Mouse (Mus musculus): ENCODE data around the gene Pip4k2b.
"Not testable (repeated sequence)": the region's sequence is repeated elsewhere in the genome, so short reads cannot be mapped to it uniquely, and the experiment has no call there.

The Pip4k2b gene

DNA sequence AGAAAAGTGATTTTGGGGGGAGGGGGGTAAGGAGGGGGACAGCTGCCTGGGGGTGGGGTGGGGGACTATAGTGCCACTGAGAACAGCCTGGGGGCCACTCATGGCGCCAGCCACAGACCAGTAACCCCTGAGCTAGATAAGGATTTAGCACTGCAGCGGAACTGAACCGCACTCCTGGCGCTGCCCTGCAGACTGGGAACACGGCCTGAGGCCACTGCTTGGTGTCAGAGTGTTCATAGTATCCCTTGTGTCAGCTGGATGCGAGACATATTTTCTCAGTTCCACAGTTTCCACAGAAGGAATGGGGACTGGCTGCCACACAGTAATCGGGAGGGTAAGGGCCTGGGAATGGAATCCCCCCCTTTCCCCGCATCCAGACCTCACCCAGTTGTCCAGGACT lies 28.5 kb downstream of the Pip4k2b start:
- DNase-seq (ENCODE audit: extremely low spot score, low read depth, low spot score), result no peak

- no peak for DNase-seq (ENCODE audit: extremely low spot score, low read depth, low spot score)
These were observed 29.4 kb downstream of the Pip4k2b start for GRCm38 (mm10) chr11:97714784-97715760.

DNA sequence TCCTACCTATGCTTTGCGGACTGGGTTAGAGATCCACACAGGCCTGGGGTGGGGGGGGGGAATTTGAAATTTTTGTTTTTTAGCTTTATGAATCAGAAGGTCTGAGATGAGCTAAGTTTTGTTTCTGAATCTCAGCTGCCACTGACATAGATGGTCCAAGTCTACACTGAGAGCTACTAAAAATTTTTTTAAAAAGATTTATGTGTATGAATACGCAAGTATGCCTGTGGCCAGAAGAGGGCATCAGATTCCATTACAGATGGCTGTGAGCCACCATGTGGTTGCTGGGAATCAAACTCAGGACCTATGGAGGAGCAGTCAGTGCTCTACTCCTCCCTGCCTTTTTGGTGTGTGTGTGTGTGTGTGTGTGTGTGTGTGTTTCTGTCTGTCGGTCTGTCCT lies 30.1 kb downstream of the Pip4k2b start:
- no peak for DNase-seq (ENCODE audit: extremely low spot score, low read depth, low spot score)

GRCm38 (mm10) chr11:97713896-97714295 lies 30.6 kb downstream of the Pip4k2b start:
- DNase-seq (ENCODE audit: extremely low spot score, low read depth, low spot score), result no peak

- no peak for DNase-seq (ENCODE audit: extremely low spot score, low read depth, low spot score)
These were observed 32.2 kb downstream of the Pip4k2b start for GRCm38 (mm10) chr11:97712286-97712685.

DNA sequence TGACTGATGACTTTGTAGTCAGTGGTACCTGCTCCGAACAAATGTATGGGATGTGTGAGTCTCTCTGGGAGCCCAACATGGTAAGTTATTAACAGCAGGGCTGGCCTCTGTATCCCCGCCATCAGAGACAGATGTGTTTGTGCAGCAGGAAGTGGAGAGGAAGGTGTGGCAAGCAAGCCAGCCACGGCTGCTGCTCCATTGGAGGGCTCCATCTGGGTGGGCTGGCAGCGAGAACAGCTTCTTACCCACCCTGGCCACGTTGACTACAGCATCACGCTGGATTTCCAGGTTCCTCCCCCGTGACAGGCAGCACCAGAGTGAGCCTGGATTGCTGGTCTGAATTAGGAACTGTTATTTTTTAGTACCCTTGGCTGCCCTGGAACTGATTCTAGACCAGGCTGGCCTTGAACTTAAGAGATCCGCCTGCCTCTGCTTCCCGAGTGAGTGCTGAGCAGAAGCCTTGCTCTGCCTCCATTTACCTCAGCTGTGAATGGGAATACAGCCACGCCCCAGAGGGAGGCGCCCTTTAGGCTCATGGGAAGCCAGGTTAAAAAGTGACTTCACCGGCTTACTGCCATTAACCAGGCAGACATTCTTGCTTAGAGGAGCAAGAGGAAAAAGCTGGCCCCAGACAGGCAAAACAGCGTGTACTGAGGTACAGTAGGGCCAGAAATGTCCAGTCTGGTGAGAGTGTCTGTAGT lies 33.2 kb downstream of the Pip4k2b start:
- no peak for DNase-seq (ENCODE audit: extremely low spot score, low read depth, low spot score)

GRCm38 (mm10) chr11:97710067-97710466 lies 34.4 kb downstream of the Pip4k2b start:
- not testable (repeated sequence) for DNase-seq (ENCODE audit: extremely low spot score, low read depth, low spot score)

DNA sequence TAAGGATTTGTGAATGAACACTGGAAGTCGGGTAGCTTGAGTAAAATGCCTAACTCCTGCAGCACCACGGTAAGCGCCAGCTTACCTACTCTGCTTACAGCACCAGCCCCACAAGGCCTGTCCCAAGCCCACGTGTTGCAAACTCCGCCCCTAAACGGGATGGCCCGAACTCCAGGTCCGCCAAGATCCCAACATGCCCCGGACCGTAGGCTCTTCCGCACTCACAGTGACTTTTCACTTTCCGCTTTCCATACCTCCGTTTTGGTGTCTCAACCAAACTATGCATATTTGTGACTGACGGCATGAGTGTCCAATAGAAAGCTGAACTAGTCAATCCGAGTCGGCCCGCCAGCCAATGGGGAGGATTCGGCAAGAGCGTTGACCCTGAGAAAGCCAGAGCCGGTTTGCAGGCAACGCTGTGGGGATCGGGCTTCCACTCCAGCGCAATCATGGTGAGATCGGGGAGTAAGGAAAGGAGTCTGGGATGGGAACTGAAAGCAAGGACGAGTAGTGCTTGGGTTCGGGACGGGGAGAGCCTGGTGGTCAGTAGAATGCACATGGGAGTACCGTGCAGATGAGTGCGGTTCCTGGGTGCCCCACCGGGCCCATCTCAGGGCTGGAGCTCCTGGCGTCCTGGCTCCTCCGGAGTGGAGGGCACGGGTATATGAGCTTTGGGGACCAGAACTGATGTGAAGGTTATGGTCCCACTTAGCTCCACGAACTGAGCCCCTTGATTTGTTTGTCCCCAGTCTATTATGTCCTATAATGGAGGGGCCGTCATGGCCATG lies 41.3 kb downstream of the Pip4k2b start, which contains the start of gene Psmb3:
Gene Psmb3, plus strand, starts transcription at position 361 of the 788 bp plus-strand sequence.
- peak; percentile 100 for DNase-seq (ENCODE audit: extremely low spot score, low read depth, low spot score)

DNA sequence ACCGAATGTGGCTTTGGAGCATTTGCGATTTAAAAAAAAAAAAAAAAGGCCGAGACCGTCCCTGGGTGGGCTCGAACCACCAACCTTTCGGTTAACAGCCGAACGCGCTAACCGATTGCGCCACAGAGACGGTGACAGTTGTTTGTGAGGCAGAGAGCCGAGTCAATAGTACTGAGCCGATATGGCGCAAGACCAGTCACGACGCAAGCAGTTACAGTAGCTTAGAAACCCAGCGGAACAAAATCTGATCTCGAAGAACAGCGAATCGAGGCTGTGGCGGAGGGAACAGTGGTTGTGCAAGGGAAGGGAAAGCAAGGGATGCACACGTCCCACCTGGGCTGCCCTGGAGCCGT lies 42.1 kb downstream of the Pip4k2b start:
- no peak for DNase-seq (ENCODE audit: extremely low spot score, low read depth, low spot score)

- DNase-seq (ENCODE audit: extremely low spot score, low read depth, low spot score), result no peak
These were observed 42.7 kb downstream of the Pip4k2b start for GRCm38 (mm10) chr11:97701581-97702392.

DNA sequence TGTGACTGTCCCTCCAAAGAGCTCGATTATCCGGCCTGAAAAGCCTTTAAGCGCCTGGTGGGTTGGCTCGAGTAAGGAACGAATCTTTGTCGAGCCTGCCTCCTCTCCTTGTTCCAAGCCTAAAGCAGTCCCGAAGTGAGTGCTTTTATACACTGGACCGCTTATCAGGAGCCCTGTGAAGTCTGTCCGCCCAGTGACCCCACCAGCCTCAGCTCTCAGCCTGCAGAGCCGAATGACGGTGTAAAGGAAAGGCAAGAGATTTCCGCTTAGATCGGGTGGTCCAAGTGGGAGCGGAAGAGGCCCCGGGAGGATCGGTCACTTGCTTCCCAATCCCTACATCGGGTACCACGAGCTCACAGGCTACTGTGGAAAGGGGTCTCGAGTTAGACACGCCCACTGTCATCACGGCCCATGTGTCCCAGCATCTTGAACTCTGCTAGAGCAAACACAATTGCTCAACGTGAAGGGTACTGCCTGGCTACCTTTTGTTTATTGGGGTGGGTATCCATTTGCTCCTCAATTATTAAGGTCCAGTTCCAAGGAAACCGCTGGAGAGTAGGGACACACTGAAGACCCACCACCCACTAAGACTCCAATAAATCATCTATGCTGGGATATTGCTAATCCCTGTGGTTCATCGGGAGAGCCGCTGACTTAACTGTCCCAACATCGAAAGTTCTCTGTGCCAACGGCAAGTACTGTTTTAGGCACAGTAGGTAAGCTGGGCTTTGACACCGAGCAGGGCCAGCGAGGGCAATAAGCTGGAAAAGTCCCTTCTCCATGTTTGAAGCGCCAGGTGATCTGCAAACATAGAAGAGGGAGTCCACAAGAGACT lies 43.5 kb downstream of the Pip4k2b start:
- no peak for DNase-seq (ENCODE audit: extremely low spot score, low read depth, low spot score)

GRCm38 (mm10) chr11:97700003-97700745 lies 44.3 kb downstream of the Pip4k2b start, which contains the start of gene Pcgf2:
Pcgf2 (minus strand) TSS chr11:97700497.
- DNase-seq (ENCODE audit: extremely low spot score, low read depth, low spot score), result no peak

GRCm38 (mm10) chr11:97699626-97700002 lies 44.9 kb downstream of the Pip4k2b start:
- no peak for DNase-seq (ENCODE audit: extremely low spot score, low read depth, low spot score)

DNA sequence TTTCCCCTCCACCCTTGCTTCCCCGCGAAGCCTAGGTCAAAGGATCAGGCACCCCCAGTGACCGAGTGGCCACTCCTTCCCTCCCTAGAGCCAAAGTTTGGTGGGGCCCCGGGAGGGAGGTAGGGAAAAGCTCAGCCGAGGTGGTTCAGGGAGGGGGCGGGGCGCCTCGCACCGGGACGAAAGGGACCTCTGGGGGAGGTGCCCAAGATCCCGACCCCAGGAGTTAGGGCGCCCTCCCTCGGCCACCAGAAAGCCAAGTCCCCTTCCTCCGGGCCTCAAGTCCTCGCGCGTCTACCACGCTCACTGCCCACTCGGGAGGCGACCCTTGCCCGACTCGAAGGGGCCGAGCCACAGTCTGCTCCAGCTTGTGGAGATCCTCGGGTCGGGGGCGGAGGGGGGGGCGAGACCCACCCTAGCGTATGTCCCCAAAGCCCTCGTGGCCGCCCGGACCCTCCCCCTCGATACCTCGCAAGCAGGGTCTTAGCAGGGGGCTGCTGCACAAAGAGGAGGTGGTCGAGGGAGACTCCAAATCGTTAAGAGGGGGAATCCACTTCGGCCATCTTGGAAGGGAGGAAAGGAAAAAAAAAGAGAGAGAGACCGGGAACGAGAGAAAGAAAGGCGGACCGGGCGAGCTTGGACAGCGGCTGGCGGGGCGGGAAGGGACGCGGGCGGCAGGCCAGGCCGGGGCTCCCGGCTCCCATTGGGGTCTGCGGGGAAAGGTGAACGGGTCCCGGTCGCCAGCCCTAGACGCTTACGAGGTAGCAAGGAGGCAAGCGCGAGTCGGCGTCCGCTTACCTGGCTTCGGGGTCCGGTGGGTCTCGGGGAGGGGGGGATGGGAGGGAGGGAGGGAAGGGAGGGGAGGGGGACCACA lies 45.5 kb downstream of the Pip4k2b start:
- DNase-seq (ENCODE audit: extremely low spot score, low read depth, low spot score), result no peak

DNA sequence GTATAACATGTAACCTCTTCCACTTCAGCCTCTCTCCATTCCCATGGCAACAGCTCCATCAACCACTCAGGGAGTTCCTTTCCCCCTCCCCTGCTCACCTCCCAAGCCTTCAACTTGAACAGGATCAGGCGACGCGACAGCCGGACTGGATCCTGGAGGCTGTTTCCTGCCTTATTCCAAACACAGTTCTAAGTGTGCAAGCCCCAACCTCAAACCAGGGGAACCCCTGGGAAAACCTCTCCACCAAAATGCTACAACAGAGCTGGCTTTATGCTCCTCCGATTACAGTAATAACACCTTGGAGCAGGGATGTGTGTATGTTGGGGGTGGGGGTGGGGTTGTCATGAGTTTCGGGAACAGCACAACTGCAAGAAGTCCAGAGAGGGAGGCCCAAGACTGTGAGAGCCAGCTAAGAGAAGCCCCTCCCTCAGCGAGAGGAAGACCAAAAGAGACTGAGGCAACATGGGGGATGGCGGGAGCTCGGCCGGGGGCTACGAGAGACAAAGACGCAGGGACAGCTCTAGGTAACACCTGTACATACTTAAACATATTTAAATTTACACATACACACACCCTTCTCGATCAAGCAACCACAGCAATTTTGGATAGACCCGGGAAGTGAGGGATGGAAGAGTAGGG lies 46.5 kb downstream of the Pip4k2b start:
- no peak for DNase-seq (ENCODE audit: extremely low spot score, low read depth, low spot score)

- DNase-seq (ENCODE audit: extremely low spot score, low read depth, low spot score), result no peak
These were observed 47.2 kb downstream of the Pip4k2b start for GRCm38 (mm10) chr11:97697199-97697890.

DNA sequence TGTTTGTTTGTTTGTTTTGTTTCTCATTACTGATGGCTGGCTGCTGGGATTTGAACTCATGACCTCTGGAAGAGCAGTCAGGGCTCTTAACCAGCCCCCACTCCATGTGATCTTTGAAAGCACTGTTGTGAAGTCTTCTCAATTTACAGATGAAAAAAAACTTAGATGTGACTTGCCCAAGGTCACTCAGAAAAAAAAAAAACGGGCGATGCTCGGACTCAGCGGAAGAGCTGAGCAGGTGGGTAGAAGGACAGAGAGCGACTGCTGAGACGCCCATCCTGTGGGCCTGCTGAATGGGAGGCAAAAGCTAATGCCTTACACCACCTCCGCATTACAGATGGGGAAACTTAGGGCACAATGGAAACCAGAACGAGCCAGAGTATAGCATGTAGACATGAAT lies 47.8 kb downstream of the Pip4k2b start:
- no peak for DNase-seq (ENCODE audit: extremely low spot score, low read depth, low spot score)

Data from hindlimb bud, embryonic 11.5 days (tissue).